Mouse (Mus musculus) lung, embryonic 14.5 days (tissue): ENCODE measurements around the gene Nfkbib. TPM values are rescaled to one million over a fixed set of nuclear protein-coding genes. Genes with fewer than 3 reads are reported as not detected.

ENCODE experiments used
- ATAC-seq: fragments of 200-750 bp; cut with Nextera tagmentation; 2 replicates; pipeline ENCODE4 v1.8.0; 2017; ENCODE audit warnings: mild to moderate bottlenecking, moderate TSS enrichment, moderate library complexity; ENCODE audit not compliant: insufficient read depth
- DNase-seq: peaks from one replicate; pipeline ENCODE4 v3.0.0-alpha.2; 2015
- H3K27ac ChIP-seq: fragments of 300-500 bp; sonication (generic); 2 replicates; pipeline ENCODE4 v1.5.1; 2014; ENCODE audit warnings: low read depth, mild to moderate bottlenecking, moderate library complexity
- H3K27me3 ChIP-seq: fragments of 300-500 bp; sonication (generic); 2 replicates; pipeline ENCODE4 v1.6.1; 2014; ENCODE audit warnings: low read length, control low read depth; ENCODE audit not compliant: insufficient read depth
- H3K36me3 ChIP-seq: fragments of 300-500 bp; sonication (generic); 2 replicates; pipeline ENCODE4 v1.6.1; 2014; ENCODE audit warnings: control low read depth; ENCODE audit not compliant: insufficient read depth
- H3K4me1 ChIP-seq: fragments of 300-500 bp; sonication (generic); 2 replicates; pipeline ENCODE4 v1.6.1; 2014; ENCODE audit warnings: antibody characterized with exemption, control low read depth; ENCODE audit not compliant: insufficient read depth
- H3K4me2 ChIP-seq: fragments of 300-500 bp; sonication (generic); 2 replicates; pipeline ENCODE4 v1.6.1; 2014; ENCODE audit warnings: mild to moderate bottlenecking
- H3K4me3 ChIP-seq: fragments of 300-500 bp; sonication (generic); 2 replicates; pipeline ENCODE4 v1.5.1; 2014; ENCODE audit warnings: low read depth, low read length
- H3K9ac ChIP-seq: fragments of 300-500 bp; sonication (generic); 2 replicates; pipeline ENCODE4 v1.6.1; 2014
- H3K9me3 ChIP-seq: fragments of 300-500 bp; sonication (generic); 2 replicates; pipeline ENCODE4 v1.6.1; 2016; ENCODE audit warnings: low read depth, low read length, control low read depth
- CTCF ChIP-seq: IDR thresholded peaks from 2 replicates; pipeline ENCODE4 v1.5.1; 2016; ENCODE audit warnings: antibody characterized with exemption, low read depth
- WGBS: fragments of 180-500 bp; shearing (Covaris S2); extraction: QIAGEN DNeasy Blood & Tissue Kit; methylation state at CpG from one replicate; pipeline ENCODE4 v1.1.7; 2014; 5-methylcytosine and 5-hydroxymethylcytosine counted together
- polyA plus RNA-seq: library from polyadenylated mRNA; unstranded; fragments of >200 nt; fragmentation: Nextera tagmentation; extraction: Ambion mirVana; gene quantifications from 2 replicates; pipeline ENCODE4 v1.2.1, GENCODE M21; 2014

Gene Nfkbib
- polyA plus RNA-seq, 1 experiment from 2014 or later: 37.4 TPM

GRCm38 (mm10) chr7:28811640-28812275 is 44.4 kb upstream of the Nfkbib start:
- peaks cover 53% of the 10 kb centered on the region for H3K36me3 ChIP-seq
- peak overlapping the region; percentile 100 for H3K27ac ChIP-seq
- H3K4me2 ChIP-seq: peak overlapping the region; percentile 95
- peaks cover 14% of the 10 kb centered on the region for H3K4me1 ChIP-seq
- H3K27me3 ChIP-seq: no peaks in the 10 kb centered on the region
- TF ChIP-seq CTCF: no peak
- peak overlapping the region; percentile 92 for H3K9ac ChIP-seq
- 3% methylated on average over 7 of the region's 7 CpGs for WGBS
- no peaks in the 10 kb centered on the region for H3K9me3 ChIP-seq
- H3K4me3 ChIP-seq: peak overlapping the region; percentile 81
- DNase-seq (no peak), ATAC-seq (no peak)

GRCm38 (mm10) chr7:28811228-28811627 is 43.9 kb upstream of the Nfkbib start:
- H3K36me3 ChIP-seq: peaks cover 48% of the 10 kb centered on the region
- peak; percentile 22; the same call in 1 of the 2 replicates for ATAC-seq
- H3K27ac ChIP-seq: peak overlapping the region; percentile 100
- H3K4me2 ChIP-seq: peak overlapping the region; percentile 95
- peak overlapping the region; percentile 81 for H3K4me3 ChIP-seq
- no peak for TF ChIP-seq CTCF
- WGBS: under 1% methylated on average over 40 of the region's 40 CpGs
- H3K9me3 ChIP-seq: no peaks in the 10 kb centered on the region
- H3K27me3 ChIP-seq: no peaks in the 10 kb centered on the region
- peaks cover 14% of the 10 kb centered on the region for H3K4me1 ChIP-seq
- H3K9ac ChIP-seq: peak overlapping the region; percentile 92
- peak; percentile 99 for DNase-seq

DNA sequence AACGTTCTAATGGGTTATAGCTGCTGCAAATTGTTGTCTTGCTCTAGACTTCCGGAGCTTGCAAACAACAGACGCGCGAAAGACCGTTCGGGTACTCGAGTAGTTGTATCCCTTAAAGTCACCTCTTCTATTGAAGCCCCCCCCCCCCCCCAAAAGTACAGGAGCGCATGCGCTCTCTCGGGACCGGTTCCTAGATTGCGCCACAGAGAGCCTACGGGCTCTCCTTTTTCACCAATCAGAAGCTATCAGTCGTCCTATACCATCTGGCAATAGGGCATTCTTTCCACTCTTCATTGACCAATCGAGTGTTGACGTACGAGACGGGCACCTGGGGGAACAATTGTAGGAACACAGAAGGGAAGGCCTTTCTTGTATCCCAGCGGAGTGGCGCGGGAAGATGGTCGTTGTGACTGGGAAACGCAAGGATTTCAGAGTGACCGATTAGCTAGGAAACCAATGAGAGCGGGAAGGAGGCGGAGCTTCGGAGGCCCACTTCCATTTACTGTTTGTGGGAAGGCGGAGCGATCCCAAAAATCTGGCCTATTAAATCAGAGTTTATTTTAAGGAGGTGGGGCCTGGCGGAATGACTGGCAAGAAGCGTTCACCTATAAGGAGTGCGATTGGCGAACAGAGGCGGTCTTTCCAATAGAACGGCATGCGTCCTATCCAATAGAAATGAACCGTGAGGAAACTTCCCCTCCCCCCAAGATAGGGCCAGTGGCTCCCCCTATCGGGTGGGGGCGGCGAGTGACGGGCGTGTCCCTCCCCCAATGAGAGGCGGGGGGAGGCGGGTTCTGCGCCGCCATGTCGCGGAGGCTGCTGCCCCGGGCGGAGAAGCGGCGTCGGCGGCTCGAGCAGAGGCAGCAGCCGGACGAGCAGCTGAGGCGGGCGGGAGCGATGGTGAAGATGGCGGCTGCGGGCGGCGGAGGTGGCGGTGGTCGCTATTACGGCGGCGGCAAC is 43.1 kb upstream of the Nfkbib start:
- Histone ChIP-seq H3K9me3 (no peaks in the 10 kb centered on the region), H3K4me3 (peak overlapping the region; percentile 81), H3K27me3 (no peaks in the 10 kb centered on the region), H3K9ac (peak overlapping the region; percentile 92), H3K36me3 (peaks cover 39% of the 10 kb centered on the region), H3K27ac (peak overlapping the region; percentile 100), H3K4me2 (peak overlapping the region; percentile 98), H3K4me1 (peaks cover 14% of the 10 kb centered on the region)
- ATAC-seq (peak; percentile 89), DNase-seq (peak; percentile 100)
- TF ChIP-seq CTCF: peak; percentile 69
- WGBS: under 1% methylated on average over 70 of the region's 70 CpGs

- Histone ChIP-seq H3K36me3 (peaks cover 31% of the 10 kb centered on the region), H3K9ac (peak overlapping the region; percentile 91), H3K4me2 (peak overlapping the region; percentile 98), H3K4me1 (peaks cover 14% of the 10 kb centered on the region), H3K27ac (peak overlapping the region; percentile 100), H3K9me3 (no peaks in the 10 kb centered on the region), H3K27me3 (no peaks in the 10 kb centered on the region), H3K4me3 (peak overlapping the region; percentile 81)
- DNase-seq: no peak
- peak; percentile 28 for ATAC-seq
- WGBS: under 1% methylated on average over 35 of the region's 35 CpGs
- TF ChIP-seq CTCF: no peak; the same call in 1 of the 2 replicates
Measured at GRCm38 (mm10) chr7:28809401-28810089, 42.2 kb upstream of the Nfkbib start.

GRCm38 (mm10) chr7:28808957-28809393 is 41.7 kb upstream of the Nfkbib start:
- DNase-seq (peak; percentile 97), ATAC-seq (peak; percentile 64)
- H3K4me1 ChIP-seq: peaks cover 15% of the 10 kb centered on the region
- WGBS: under 1% methylated on average over 32 of the region's 32 CpGs
- H3K4me2 ChIP-seq: peak overlapping the region; percentile 98
- no peaks in the 10 kb centered on the region for H3K27me3 ChIP-seq
- no peaks in the 10 kb centered on the region for H3K9me3 ChIP-seq
- peak overlapping the region; percentile 100 for H3K27ac ChIP-seq
- peaks cover 25% of the 10 kb centered on the region for H3K36me3 ChIP-seq
- no peak for TF ChIP-seq CTCF
- peak overlapping the region; percentile 81 for H3K4me3 ChIP-seq
- H3K9ac ChIP-seq: peak overlapping the region; percentile 91

GRCm38 (mm10) chr7:28808221-28808941 is 41.1 kb upstream of the Nfkbib start, which contains the start of gene Hnrnpl:
Gene Hnrnpl, plus strand, starts transcription at chr7:28808541.
- DNase-seq: peak; percentile 76
- no peak for TF ChIP-seq CTCF
- WGBS: 2% methylated on average over 35 of the region's 35 CpGs
- H3K9me3 ChIP-seq: no peaks in the 10 kb centered on the region
- peak; percentile 12 for ATAC-seq
- peak within 1 kb of the TSS; percentile 98 for H3K4me2 ChIP-seq
- H3K4me1 ChIP-seq: peaks cover 18% of the 10 kb centered on the region
- H3K4me3 ChIP-seq: peak within 1 kb of the TSS; percentile 81
- H3K27me3 ChIP-seq: no peaks in the 10 kb centered on the region
- peak within 1 kb of the TSS; percentile 100 for H3K27ac ChIP-seq
- H3K9ac ChIP-seq: peak within 1 kb of the TSS; percentile 91
- peaks cover 19% of the 10 kb centered on the region for H3K36me3 ChIP-seq
